Mouse (Mus musculus) kidney, adult 2 months (tissue): Measurements from ENCODE around the gene Olfr113.

Experiments used
- CTCF ChIP-seq: fragments of 200-500 bp; conservative IDR thresholded peaks from 2 replicates; pipeline ENCODE4 v1.5.1; 2011; ENCODE audit warnings: low read depth, mild to moderate bottlenecking, control low read depth, low read length, moderate library complexity, mixed read lengths; ENCODE audit not compliant: insufficient read depth, insufficient read length
- POLR2A ChIP-seq: fragments of 200-500 bp; IDR thresholded peaks from one replicate; pipeline ENCODE4 v1.6.1; 2011; ENCODE audit warnings: low read depth, low read length, control low read depth

- TF ChIP-seq CTCF (no peak), POLR2A (no peak)
Observed at GRCm38 (mm10) chr17:37558913-37559615, 18.4 kb downstream of the Olfr113 start.
